Mouse (Mus musculus) bone marrow, adult 2 months (tissue): ENCODE results near the gene Guk1.

ENCODE experiments used
- CTCF ChIP-seq: fragments of 200-500 bp; IDR thresholded peaks from 2 replicates; pipeline ENCODE4 v1.5.1; 2011; ENCODE audit warnings: low read length, control low read depth; ENCODE audit not compliant: control insufficient read depth, insufficient read depth
- POLR2A ChIP-seq: fragments of 200-500 bp; IDR thresholded peaks from 2 replicates; pipeline ENCODE4 v1.6.1; 2011; ENCODE audit warnings: low read depth, mild to moderate bottlenecking, control low read depth, low read length, borderline replicate concordance; ENCODE audit not compliant: control insufficient read depth

DNA sequence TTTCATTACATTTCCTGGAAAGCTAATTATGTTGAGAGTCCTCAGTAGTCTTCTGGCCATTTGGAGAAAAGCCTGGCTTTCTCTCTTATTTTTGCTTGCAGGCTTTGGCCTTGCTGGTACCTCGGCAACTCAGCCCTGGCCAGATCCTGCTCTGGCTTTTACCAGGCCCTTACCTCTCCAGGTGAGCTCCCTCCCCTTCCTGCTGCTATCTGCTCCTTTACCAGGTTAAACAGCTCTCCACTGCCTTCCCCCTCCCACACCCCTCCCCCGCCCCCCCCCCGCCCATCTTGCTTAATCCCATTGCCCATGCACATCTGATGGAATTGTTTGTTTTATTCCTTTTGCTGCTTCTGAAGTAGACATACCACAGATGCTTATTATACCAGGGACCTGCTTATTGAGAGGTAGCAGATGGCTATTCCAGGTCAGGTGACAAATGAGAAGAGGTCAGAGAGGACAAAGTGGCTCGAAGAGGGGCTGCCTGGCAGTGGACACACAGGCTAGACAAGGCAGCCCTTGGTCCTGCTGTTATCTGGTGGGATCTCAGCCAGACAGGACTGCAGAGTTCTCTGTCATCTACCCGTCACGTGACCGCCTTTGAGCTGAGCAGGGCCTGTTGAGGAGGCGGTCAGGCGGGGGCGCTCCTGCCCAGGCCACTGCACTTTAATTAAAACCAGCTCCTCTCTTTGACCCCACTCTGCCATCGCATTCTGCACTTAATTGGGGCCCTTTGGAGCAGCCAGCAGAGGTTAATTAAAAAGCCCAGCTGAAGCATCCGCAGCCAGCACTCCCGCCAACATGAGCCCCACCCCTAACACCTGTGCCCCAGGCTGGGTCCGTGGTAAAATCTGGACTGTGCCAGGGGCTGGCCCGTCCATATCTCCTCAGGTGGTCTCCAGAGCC is 46.8 kb upstream of the Guk1 start:
- TF ChIP-seq POLR2A (no peak), CTCF (peak; percentile 51)
